Mouse (Mus musculus) cortical plate, adult 2 months (tissue): Measurements from ENCODE around the gene Gabre.

Experiments used
- CTCF ChIP-seq: fragments of 200-500 bp; IDR thresholded peaks from 2 replicates; pipeline ENCODE4 v1.5.1; 2011; ENCODE audit warnings: mild to moderate bottlenecking, control low read depth, low read length; ENCODE audit not compliant: insufficient read depth; ENCODE audit errors: extremely low read depth
- POLR2A ChIP-seq: fragments of 200-500 bp; IDR thresholded peaks from 2 replicates; pipeline ENCODE4 v1.6.1; 2011; ENCODE audit warnings: mild to moderate bottlenecking, low read length, control low read depth; ENCODE audit not compliant: insufficient read depth; ENCODE audit errors: extremely low read depth

- TF ChIP-seq CTCF = no peak
- no peak for TF ChIP-seq POLR2A
Observed at GRCm38 (mm10) chrX:72274659-72275371, at the start of gene Gabre.
